In genomic region chr7:73537634-73538423, GRCm38 (mm10) we compare ENCODE assay signal across 8 mouse cellular contexts. TPM values are rescaled to one million over a fixed set of nuclear protein-coding genes. Genes with fewer than 3 reads are reported as not detected.
DNase-seq lines count a peak whose midpoint lies in the region; ATAC-seq and TF ChIP-seq lines count a peak whose summit lies in the region.

No protein-coding gene starts in this region.

- peak overlapping the region; percentile 84 for H3K4me2 ChIP-seq in heart, embryonic 11.5 days
- H3K4me2 ChIP-seq in kidney, postnatal 0 days (ENCODE audit: low read length) = peak overlapping the region; percentile 74
- H3K4me2 ChIP-seq in liver, embryonic 11.5 days = peak overlapping the region; percentile 85
- peak overlapping the region; percentile 84 for H3K4me2 ChIP-seq in stomach, embryonic 14.5 days (replicated peaks; ENCODE audit: low read depth, low read length)

- peak; percentile 98 for ATAC-seq in heart, embryonic 11.5 days (replicated peaks; ENCODE audit: insufficient number of reproducible peaks, low FRiP score, low TSS enrichment)
- ATAC-seq in kidney, postnatal 0 days (replicated peaks; ENCODE audit: low FRiP score, low read depth) = peak; percentile 98
- ATAC-seq in liver, embryonic 11.5 days (replicated peaks; ENCODE audit: low FRiP score) = peak; percentile 99
- peak; percentile 98 for ATAC-seq in stomach, embryonic 14.5 days (ENCODE audit: insufficient number of reproducible peaks, insufficient read depth, low FRiP score, low read depth)

- DNase-seq in brain, embryonic 14.5 days (ENCODE audit: low read depth) = peak; percentile 100
- DNase-seq in kidney, postnatal 0 days (ENCODE audit: low spot score) = peak; percentile 99
- DNase-seq in liver, embryonic 11.5 days (ENCODE audit: low spot score) = peak; percentile 100
- DNase-seq in naive thymus-derived CD4-positive, alpha-beta T cell, adult 2 months (ENCODE audit: low read depth) = peak; percentile 100

- peaks cover 55% of the 10 kb centered on the region for H3K4me1 ChIP-seq in erythroblast, embryonic 14.5 days (ENCODE audit: control insufficient read depth)
- H3K4me1 ChIP-seq in heart, embryonic 11.5 days (ENCODE audit: control insufficient read depth, insufficient read depth, low read length) = peaks cover 31% of the 10 kb centered on the region
- H3K4me1 ChIP-seq in kidney, postnatal 0 days (replicated peaks; ENCODE audit: insufficient read depth, low read length) = peaks cover 34% of the 10 kb centered on the region
- peaks cover 35% of the 10 kb centered on the region for H3K4me1 ChIP-seq in liver, embryonic 11.5 days (replicated peaks; ENCODE audit: control insufficient read depth, insufficient read depth, low read length)
- peaks cover 31% of the 10 kb centered on the region for H3K4me1 ChIP-seq in stomach, embryonic 14.5 days (ENCODE audit: control insufficient read depth, insufficient read depth, low read length)

- TF ChIP-seq CTCF in C2C12 (IDR thresholded peaks at IDR 0.05; ENCODE audit: control insufficient read depth, insufficient read depth, insufficient read length) = no peak
- TF ChIP-seq CTCF in brain, embryonic 14.5 days (IDR thresholded peaks at IDR 0.05; ENCODE audit: borderline replicate concordance, extremely low read depth, insufficient read depth, insufficient read length) = no peak
- no peak for TF ChIP-seq CTCF in kidney, postnatal 0 days (IDR thresholded peaks at IDR 0.05; ENCODE audit: low read depth)

- peak overlapping the region; percentile 33 for H3K4me3 ChIP-seq in C2C12 (ENCODE audit: insufficient read depth, poor library complexity, severe bottlenecking)
- peak overlapping the region; percentile 81 for H3K4me3 ChIP-seq in erythroblast, embryonic 14.5 days (replicated peaks)
- peak overlapping the region; percentile 50 for H3K4me3 ChIP-seq in heart, embryonic 11.5 days (ENCODE audit: low read depth, low read length)
- H3K4me3 ChIP-seq in kidney, postnatal 0 days (replicated peaks; ENCODE audit: low read depth, low read length) = peak overlapping the region; percentile 47
- H3K4me3 ChIP-seq in liver, embryonic 11.5 days (ENCODE audit: low read depth, low read length) = peak overlapping the region; percentile 58
- peak overlapping the region; percentile 43 for H3K4me3 ChIP-seq in stomach, embryonic 14.5 days (ENCODE audit: low read depth, low read length)

- peak; percentile 59; the same call in 1 of the 2 replicates for TF ChIP-seq POLR2A in brain, embryonic 14.5 days (IDR thresholded peaks at IDR 0.05; ENCODE audit: borderline replicate concordance, extremely low read depth, insufficient read depth, insufficient read length, poor library complexity, severe bottlenecking)

- H3K9ac ChIP-seq in heart, embryonic 11.5 days (ENCODE audit: low read depth, low read length) = peak overlapping the region; percentile 73
- H3K9ac ChIP-seq in kidney, postnatal 0 days (ENCODE audit: low read depth, low read length) = peak overlapping the region; percentile 69; the same call in 1 of the 2 replicates
- H3K9ac ChIP-seq in liver, embryonic 11.5 days (ENCODE audit: low read depth, low read length) = peak overlapping the region; percentile 77
- peak overlapping the region; percentile 69 for H3K9ac ChIP-seq in stomach, embryonic 14.5 days (replicated peaks; ENCODE audit: low read depth, low read length)

- peak overlapping the region; percentile 64 for H3ac ChIP-seq in C2C12 (ENCODE audit: control insufficient read depth, insufficient read length, low read depth)

- H3K27me3 ChIP-seq in C2C12 (ENCODE audit: control insufficient read depth, insufficient read depth, insufficient read length) = no peaks in the 10 kb centered on the region
- no peaks in the 10 kb centered on the region for H3K27me3 ChIP-seq in erythroblast, embryonic 14.5 days (ENCODE audit: control insufficient read depth)
- H3K27me3 ChIP-seq in heart, embryonic 11.5 days (ENCODE audit: control insufficient read depth, insufficient read depth, low read length) = no peaks in the 10 kb centered on the region
- H3K27me3 ChIP-seq in kidney, postnatal 0 days (ENCODE audit: insufficient read depth, low read length) = no peaks in the 10 kb centered on the region
- H3K27me3 ChIP-seq in liver, embryonic 11.5 days (replicated peaks; ENCODE audit: control insufficient read depth, insufficient read depth, low read length) = no peaks in the 10 kb centered on the region
- H3K27me3 ChIP-seq in stomach, embryonic 14.5 days (ENCODE audit: control insufficient read depth, insufficient read depth, low read length) = no peaks in the 10 kb centered on the region

- peaks cover 98% of the 10 kb centered on the region for H3K79me2 ChIP-seq in C2C12 (ENCODE audit: control insufficient read depth, insufficient read depth)

- peaks cover 27% of the 10 kb centered on the region for H3K36me3 ChIP-seq in C2C12 (ENCODE audit: control insufficient read depth, insufficient read depth)
- peaks cover 73% of the 10 kb centered on the region for H3K36me3 ChIP-seq in erythroblast, embryonic 14.5 days (ENCODE audit: control insufficient read depth)
- no peaks in the 10 kb centered on the region for H3K36me3 ChIP-seq in heart, embryonic 11.5 days (ENCODE audit: control insufficient read depth, insufficient read depth, low read length)
- H3K36me3 ChIP-seq in kidney, postnatal 0 days (ENCODE audit: insufficient read depth, low read length) = no peaks in the 10 kb centered on the region
- peaks cover 3% of the 10 kb centered on the region for H3K36me3 ChIP-seq in liver, embryonic 11.5 days (ENCODE audit: control insufficient read depth, insufficient read depth, low read length)
- H3K36me3 ChIP-seq in stomach, embryonic 14.5 days (ENCODE audit: control insufficient read depth, insufficient read depth, low read length) = peaks cover 8% of the 10 kb centered on the region; the same call in 1 of the 2 replicates

- under 1% methylated on average over 46 of the region's 46 CpGs for WGBS in heart, embryonic 11.5 days (ENCODE audit: insufficient replicate concordance)
- WGBS in kidney, postnatal 0 days = under 1% methylated on average over 46 of the region's 46 CpGs
- WGBS in liver, embryonic 11.5 days = under 1% methylated on average over 46 of the region's 46 CpGs
- under 1% methylated on average over 46 of the region's 46 CpGs for WGBS in stomach, embryonic 14.5 days

- peak overlapping the region; percentile 97 for H3K27ac ChIP-seq in heart, embryonic 11.5 days (ENCODE audit: low read depth, low read length)
- peak overlapping the region; percentile 96 for H3K27ac ChIP-seq in kidney, postnatal 0 days
- H3K27ac ChIP-seq in liver, embryonic 11.5 days (ENCODE audit: low read depth, low read length) = peak overlapping the region; percentile 95
- H3K27ac ChIP-seq in stomach, embryonic 14.5 days (ENCODE audit: low read length) = peak overlapping the region; percentile 96

- H3K9me3 ChIP-seq in erythroblast, embryonic 14.5 days (ENCODE audit: control insufficient read depth, low read length) = peaks cover 4% of the 10 kb centered on the region
- no peaks in the 10 kb centered on the region for H3K9me3 ChIP-seq in heart, embryonic 11.5 days (replicated peaks; ENCODE audit: control insufficient read depth, low read length)
- no peaks in the 10 kb centered on the region for H3K9me3 ChIP-seq in kidney, postnatal 0 days (replicated peaks; ENCODE audit: low read length)
- no peaks in the 10 kb centered on the region for H3K9me3 ChIP-seq in liver, embryonic 11.5 days (ENCODE audit: control insufficient read depth, low read length)
- no peaks in the 10 kb centered on the region for H3K9me3 ChIP-seq in stomach, embryonic 14.5 days (ENCODE audit: control insufficient read depth, low read depth, low read length)

- H3K79me3 ChIP-seq in C2C12 (ENCODE audit: low read depth) = peaks cover 91% of the 10 kb centered on the region

TF ChIP-seq in C2C12, 6 proteins besides CTCF, POLR2A, EP300 and RAD21:
- TF ChIP-seq FOSL1 (IDR thresholded peaks at IDR 0.05; ENCODE audit: insufficient read depth, low read length, poor library complexity, severe bottlenecking) (no peak), MAX (IDR thresholded peaks at IDR 0.05) (peak; percentile 66)
TF ChIP-seq in C2C12: peak in this region for 1.

RNA-seq across cellular contexts. Expression of gene Chd2, which starts 3.8 kb away (rescaled TPM):
- 5.8 TPM for polyA plus RNA-seq in C2C12 (2012; fragmentation: generic; extraction: Trizol)
- 51.8 and 54.9 TPM in 2 replicates for polyA plus RNA-seq in brain, embryonic 14.5 days (2012; rRNA removed)
- 6.4 and 7.1 TPM in 2 replicates for polyA plus RNA-seq in erythroblast, embryonic 14.5 days (2012)
- polyA plus RNA-seq in heart, embryonic 11.5 days (2014; fragmentation: Nextera tagmentation; extraction: Ambion mirVana) = 43.6 and 45.6 TPM in 2 replicates
- 41.6 and 44.1 TPM in 2 replicates for polyA plus RNA-seq in kidney, postnatal 0 days (2015; fragmentation: Nextera tagmentation; extraction: Ambion mirVana)
- polyA plus RNA-seq in liver, embryonic 11.5 days (2014; fragmentation: Nextera tagmentation; extraction: Ambion mirVana) = 30.9 and 34.5 TPM in 2 replicates
- polyA plus RNA-seq in stomach, embryonic 14.5 days (2014; fragmentation: Nextera tagmentation; extraction: Ambion mirVana) = 71.0 and 77.2 TPM in 2 replicates

Comparison
In these comparisons a context has a peak if more than half of its experiments do, and no peak if none do; other contexts are left out.
1. Peak in every context shown above with its lines: DNase-seq, ATAC-seq, H3K4me3 ChIP-seq and H3K27ac ChIP-seq.